Mouse (Mus musculus) heart, postnatal 25 days (tissue): ENCODE results near the gene Traf2. TPM values are rescaled to one million over a fixed set of nuclear protein-coding genes. Genes with fewer than 3 reads are reported as not detected.

Experiments used
- DNase-seq: peaks from one replicate; pipeline ENCODE4 v3.0.0; 2022; ENCODE audit warnings: low spot score
- intact Hi-C: fragments of 180-260 bp; cut with DNase I; formaldehyde crosslinking; loops from one replicate; pipeline ENCODE4 v1.15.1; 2025
- total RNA-seq, 2 experiments: library from RNA; stranded (reverse); gene quantifications; 2 replicates each; pipeline ENCODE4 v1.2.3; 2021

Gene Traf2
- total RNA-seq, 2 experiments from 2014 or later: 15.4 to 17.3 TPM

DNA sequence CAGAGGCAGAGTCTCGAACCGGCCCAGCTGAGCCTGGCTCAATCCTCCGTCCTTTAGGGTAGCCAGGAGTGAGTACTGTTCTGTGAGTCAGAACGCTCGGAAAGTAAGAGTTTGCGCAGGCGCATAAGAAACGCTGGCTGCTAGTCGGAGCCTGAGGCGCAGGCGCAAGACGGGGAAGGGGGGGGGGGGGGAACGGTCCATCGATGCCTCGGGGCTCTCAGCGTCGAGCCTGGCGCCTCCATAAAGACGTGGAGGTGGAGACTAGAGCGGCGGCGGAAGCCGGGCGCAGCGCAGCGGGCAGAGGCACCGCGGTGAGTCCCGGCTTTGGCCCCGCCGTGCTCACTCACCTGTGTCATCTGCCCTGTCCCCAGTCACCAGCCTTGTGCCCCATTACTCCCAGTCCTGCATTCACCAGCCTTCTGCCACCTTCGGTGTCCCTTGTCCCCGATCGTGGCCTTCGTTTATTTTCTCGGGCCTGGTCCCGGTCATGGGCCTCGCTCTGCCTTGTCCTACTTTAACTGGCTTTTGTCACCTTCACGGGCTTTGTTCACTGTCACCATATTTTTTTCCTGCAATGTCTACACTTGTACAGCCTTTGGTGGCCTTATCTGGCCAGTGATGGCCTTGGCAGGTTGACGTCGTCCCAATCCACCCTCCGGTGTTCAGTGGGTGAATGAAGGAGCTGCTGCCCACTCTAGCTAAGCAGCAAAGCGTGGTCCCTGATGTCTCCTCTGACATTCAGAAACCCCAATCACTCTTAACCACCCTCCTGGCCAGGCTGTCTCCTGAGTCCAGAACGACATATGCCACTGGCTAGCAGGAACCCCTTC lies 45.9 kb downstream of the Traf2 start, which contains the start of gene Fbxw5:
TSS of gene Fbxw5 (plus strand) at position 175 of the 830 bp plus-strand sequence.
- intact Hi-C loops: loop anchor here (10.0 kb wide), 1 partner anchor 1404 kb away; the partner anchor contains the start of gene Surf6
- DNase-seq: peak; percentile 75

DNA sequence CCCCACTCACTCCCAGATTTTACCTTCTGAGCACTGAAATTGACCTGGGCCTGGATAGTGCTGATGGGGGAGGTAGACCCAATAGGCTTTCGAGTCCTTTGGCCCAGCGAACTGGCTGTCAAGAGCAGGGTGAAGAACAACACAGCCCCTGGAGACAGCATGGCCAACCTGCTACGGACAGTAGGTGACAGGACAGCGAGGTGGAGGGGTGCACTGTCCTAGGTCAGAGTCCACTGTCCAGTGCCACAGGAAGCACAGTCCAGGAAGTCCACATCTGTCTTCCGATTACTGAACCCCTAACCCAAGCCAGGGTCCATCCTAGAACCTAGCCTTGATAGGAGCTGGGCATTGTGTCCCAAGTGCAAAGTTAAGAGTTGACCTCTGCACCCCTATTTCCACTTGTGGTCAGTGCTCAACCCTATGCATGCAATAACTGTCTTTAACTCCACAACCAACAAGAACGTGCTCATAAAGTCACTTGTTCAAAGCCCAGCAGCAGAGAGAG lies 46.6 kb downstream of the Traf2 start:
- intact Hi-C loops: loop anchor here (10.0 kb wide), 1 partner anchor 1405 kb away; the partner anchor contains the start of gene Surf6
- DNase-seq: no peak

DNA sequence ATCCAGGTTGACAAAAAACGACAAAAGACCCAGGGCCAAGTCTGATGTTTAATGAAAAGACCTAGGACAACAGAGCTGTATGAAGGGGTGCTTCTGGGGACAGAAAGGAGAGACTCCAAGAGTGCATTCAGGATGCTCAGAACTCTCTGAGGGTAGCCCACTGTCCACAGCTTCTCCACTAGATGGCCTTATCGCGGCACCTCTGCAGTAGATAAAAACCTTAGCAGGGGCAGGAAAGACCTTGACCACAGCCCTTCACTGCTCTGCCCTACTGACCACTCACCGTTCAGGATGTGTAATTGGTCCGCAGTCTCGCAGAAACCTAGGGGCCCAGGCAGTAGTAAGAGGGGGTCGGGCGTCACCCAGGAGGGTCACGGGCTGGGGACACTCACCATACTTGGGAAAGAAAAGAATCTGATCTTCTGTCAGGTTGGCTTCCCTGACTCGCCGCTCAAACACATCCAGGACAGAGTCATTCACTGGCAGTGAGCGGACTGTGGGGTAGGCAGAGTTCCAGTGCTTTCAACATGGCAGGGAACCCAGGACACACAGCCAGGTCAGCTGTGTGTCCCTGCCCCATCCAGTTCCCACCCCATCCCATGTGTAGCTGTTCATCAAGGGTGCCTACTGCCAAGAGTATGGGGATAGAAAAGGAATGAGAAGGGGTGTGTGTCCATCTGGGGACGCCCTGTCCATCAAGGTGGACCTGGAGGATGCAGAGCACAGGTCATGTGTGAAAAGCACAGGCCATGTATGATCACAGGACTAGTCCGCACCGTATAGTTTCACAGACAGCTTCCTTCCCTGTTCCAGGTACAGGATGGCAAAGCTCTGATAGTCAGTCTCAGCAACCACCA lies 47.9 kb downstream of the Traf2 start:
- no peak for DNase-seq
- intact Hi-C loops: no loop called here

DNA sequence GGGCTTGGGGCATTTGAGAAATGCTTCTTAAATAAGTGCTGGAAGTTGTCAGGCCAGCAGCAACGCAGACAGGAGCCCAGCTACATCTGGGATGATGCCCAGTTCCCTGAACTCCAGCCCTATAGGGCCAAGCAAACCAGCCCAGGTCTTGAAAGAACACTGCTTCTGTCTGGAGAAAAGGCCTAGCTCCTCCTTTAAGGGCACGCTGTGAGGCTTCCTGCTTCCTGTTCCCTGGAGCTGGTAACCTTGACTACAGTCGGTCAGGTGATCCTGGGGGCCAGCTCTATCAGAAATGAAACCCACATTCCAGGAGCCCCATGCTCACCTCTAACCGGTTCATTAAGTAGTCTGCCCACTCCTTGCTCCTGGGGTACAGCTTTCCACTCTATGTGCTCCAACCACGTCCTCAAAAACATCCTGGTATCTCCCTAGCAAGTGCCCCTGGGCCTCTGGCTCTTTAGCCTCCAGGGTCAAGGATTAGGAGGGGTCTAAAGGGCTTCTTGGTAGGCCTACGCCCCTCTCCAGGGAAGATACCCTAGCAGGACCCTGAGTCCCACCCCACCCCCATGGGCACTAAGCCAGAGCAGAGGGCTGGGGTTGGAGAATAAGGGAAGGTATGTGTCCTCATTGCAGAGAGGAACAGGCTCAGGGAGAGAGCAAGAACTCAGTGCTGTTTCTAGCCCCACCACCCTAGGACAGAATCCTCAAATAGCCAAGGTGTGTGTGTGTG lies 48.7 kb downstream of the Traf2 start:
- no peak for DNase-seq
- intact Hi-C loops: no loop called here

DNA sequence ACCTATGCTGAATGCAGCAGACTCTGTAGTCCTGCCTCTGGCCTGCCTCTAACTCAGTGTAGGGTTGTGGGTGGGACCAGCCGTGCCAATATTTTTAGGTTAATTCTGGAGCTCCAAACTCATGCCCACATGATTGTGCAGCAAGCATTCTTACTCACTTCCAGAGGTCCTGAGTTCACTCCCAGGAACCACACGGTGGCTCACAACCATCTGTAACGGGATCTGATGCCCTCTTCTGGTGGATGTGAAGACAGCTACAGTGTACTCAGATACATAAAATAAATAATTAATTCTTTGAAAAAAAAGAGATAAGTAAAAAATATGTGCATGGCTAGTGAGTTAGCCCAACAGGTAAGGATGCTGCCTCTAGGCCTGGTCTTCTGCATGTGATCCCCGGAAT lies 50.3 kb downstream of the Traf2 start:
- intact Hi-C loops: no loop called here
- no peak for DNase-seq

DNA sequence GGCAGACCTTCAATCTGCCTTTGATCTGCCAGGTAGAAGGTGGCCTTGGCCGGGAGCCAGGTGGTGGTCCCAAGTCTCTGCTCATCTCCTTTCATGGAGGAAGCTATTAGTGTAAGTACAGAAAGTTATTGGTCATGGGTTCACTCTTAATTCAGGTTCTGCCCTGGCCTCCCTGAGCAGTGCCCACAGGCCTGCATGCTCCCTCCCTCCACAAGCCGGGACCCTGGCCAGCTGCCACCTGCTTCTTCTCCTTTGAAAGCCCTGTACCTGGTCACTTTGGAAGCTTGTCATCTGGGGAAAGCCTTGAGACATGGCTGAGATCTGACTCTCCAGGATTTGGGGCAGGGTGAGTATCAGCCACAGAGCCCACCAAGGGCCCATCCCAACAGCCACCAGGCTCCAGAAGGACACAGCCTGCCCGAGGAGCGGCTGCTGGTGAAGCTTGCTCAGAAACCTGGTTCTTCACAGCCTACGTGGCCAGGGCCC lies 53.2 kb downstream of the Traf2 start, which contains the start of gene Lcn12:
TSS of gene Lcn12 (minus strand) at position 436 of the 486 bp plus-strand sequence.
- no peak for DNase-seq
- intact Hi-C loops: no loop called here

DNA sequence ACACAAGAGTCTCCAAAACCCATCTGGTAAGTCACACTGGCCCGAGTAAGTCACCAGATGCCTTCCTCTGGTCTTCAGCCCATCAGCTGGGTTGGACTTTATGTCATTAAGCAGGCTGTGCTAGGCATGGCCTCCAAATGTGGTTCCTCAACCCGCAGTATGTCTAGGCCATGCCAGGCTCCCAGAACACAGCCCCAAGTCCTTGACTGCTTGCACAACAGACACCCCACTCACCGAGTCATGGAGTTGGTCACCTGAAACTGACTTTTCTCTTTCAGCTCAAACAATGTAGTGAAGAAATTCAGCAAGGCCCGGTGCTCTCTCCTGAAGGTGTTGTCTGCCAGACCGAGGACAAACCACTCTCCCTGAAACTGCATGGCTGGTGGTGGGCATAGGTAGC lies 53.8 kb downstream of the Traf2 start:
- intact Hi-C loops: no loop called here

DNA sequence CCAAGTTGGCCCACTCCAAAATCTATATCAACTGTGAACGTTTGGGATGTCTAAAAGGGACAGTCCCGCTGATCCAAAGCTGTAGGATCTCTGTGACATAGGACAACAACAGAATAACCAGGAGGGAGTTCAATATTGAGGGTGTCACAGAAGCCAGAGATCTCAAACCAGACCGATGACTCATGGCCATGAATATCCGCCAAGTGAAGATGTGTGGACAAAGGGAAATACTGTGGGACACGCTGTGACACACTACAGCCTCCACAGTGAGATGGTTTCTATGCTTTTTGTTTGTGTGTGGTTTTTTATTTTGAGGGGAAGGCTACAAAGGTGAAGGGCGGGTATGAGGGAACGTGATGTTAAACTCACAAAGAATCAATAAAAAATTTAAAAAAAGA lies 58.1 kb downstream of the Traf2 start:
- intact Hi-C loops: no loop called here
- DNase-seq: no peak

More for the DNA sequence above, 53.8 kb downstream of the Traf2 start:
- DNase-seq: no peak

DNA sequence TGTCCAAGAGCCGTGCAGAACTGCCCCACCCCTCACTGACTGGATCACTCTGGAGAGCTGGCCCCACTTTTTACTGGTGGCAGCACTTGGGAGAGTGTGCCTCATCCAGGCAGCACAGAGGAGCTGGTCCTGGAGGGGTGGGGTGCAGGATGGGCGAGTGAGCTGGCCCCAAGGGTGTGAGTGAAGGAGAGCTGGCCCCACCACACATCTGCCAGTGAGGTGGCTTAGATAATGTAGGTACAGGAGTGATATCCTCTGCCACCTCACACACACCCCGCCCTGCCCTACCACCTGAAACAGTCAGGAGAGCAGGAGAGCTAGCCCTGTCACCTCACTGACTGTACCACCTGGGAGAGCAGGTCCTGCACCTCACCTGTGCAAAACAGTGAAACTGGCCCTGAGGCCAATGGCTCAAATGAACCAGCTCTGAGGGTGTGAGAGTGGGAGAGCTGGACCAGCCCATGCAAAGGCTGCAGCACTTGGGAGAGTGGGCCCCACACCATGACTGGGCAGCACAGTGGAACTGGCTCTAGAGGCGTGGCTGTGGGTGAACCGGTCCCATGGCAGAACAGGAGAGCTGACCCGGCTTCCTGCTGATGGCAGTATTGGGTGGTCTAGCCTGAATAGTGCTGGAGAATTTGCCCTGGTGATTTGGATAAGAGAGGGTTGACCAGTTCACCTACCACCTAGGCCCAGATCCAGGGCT lies 58.6 kb downstream of the Traf2 start:
- DNase-seq: no peak
- intact Hi-C loops: no loop called here

DNA sequence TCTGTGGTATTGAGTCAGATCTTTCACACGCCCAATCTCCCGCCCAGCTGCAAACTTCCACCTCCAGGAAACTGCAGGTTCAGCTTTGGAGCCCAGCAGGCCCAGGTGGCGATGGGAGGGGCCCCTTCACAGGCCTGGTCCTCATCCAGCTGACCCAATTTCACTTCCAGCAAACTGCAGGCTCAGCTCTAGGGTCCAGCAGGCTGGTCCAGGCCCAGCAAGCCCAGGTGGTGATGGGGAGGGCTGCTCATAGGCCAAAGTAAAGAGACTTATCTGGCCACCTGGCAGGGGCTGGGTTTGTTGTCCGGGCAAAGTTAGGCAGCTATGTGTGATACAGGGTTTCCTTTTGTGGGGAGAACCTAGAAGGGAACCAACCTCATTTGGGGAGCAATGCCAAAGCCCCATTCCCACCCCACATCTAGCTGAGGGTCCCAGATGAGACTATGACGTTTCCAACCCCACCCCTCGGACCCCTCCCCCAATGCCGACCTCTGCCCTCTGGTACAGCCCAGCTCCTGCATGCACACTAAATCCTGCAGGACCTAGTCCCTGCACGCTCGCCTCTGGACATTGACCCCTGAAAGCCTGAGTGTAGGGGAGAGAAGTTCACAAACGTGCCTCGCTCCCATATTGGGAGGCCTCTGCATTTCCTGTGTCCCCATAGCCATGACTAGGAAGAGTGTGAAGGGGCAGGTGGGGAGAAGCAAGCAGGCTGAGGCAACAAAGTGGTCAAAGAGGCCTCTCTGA lies 61.7 kb downstream of the Traf2 start:
- DNase-seq: no peak
- intact Hi-C loops: loop anchor here (5.0 kb wide), 1 partner anchor 108 kb away; no protein-coding TSS in a partner anchor

DNA sequence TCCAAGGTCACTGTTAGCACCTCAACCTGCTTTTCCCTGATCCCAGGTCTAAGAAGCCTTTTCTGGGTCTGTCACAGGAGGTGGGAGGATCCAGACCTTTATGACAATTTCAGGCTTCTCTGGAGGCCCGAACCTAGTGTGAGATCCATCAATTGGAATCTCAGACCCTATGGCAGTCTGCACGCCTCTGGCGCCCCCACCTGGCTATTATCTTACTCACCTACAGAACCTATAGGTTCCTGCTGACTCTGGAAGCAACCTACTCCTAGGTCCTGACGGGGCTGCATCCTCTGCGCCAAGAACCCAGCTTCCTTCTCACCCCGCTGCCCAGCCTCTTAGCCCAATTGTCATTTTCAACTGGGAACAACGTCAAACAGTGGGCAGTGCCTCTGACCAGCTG lies 63.8 kb downstream of the Traf2 start:
- no peak for DNase-seq
- intact Hi-C loops: loop anchor here (1.0 to 5.0 kb wide), 2 partner anchors 62 to 106 kb away; no protein-coding TSS in a partner anchor

DNA sequence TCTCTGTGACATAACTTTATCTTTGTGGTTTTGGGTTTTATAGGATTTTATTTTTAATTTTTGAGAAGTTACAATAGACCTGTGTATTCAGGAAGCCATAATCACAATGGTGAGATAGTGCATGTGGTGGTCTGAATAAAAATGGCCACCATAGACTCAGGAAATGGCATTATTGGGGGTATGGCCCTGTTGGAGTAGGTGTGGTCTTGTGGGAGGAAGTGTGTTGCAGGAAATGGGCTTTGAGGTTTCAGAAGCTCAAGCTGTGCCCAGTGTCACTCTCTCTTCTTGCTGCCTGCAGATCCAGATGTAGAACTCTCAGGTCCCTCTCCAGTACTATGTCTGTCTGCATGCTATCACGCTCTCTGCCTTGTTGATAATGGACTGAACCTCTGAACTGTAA lies 66.2 kb downstream of the Traf2 start:
- intact Hi-C loops: loop anchor here (5.0 kb wide), 1 partner anchor 103 kb away; no protein-coding TSS in a partner anchor
- DNase-seq: no peak

DNA sequence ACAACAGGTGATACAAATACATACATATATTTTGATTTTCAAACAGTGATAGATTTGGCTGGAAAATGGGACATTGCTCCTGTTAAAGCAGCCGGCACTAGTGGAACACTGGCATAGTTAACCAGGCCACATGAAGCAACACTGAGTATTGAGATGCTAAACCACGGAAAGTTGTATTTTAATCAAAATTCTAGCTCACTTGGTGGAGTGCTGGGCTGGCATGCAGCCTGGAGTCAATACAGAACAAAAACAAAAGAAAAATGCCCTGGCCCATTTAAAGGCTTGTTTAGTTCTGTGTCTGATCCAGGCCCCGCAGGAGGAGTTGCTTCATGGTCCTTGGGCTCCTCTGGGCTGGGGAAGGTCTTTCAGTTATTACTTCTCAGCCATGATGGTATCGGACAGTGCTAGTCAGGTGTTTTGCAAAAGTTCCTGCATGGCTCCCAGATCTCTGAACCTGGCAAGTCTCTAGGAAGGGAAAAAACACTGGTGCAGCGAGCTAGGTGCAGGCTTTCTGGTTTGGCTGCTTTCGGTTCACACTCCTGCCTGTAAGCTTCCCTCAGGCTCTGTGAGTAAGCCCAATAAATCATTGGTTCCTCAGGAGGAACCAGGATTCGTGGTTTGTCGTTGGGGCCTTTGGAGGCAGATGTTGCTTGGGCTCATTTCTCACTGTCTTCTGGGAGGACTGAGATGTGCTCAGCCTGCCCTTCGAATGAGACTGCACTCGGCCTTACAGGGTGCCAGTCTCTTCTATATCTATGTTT lies 67.0 kb downstream of the Traf2 start:
- no peak for DNase-seq
- intact Hi-C loops: loop anchor here (5.0 kb wide), 1 partner anchor 102 kb away; no protein-coding TSS in a partner anchor

DNA sequence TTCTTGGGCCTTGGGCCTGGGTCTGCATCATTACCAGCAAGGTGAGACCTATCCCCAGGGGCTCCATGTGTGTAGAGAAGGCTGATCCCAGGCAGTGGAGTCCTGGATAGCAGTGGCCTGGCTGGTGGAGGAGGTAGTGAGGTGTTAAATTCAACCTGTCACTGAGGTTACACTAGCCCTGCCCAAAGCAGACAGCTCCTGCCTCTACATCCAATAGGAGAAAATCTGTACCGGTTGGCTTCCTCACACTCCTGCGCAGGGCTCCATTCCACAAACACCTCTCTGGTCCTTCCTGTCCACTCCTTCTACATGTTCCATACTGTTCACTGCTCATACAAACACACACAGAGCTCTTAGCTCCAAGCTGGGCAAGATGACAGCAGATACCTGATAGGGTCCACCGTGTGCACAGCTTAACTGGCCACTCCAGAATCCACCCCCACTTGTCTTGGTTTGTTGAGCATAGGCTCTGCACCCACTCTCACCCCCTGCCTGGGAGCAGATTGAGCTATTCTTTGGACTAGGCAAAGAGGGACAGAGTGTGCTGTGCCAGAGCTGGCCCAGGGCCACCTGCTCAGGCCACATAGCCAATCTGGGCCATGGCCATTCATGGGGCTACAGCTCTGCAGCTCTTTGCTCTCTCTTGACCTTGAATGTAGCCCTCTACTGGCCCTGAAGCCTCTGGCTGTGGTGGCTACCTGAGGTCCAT lies 68.6 kb downstream of the Traf2 start:
- DNase-seq: no peak
- intact Hi-C loops: no loop called here

DNA sequence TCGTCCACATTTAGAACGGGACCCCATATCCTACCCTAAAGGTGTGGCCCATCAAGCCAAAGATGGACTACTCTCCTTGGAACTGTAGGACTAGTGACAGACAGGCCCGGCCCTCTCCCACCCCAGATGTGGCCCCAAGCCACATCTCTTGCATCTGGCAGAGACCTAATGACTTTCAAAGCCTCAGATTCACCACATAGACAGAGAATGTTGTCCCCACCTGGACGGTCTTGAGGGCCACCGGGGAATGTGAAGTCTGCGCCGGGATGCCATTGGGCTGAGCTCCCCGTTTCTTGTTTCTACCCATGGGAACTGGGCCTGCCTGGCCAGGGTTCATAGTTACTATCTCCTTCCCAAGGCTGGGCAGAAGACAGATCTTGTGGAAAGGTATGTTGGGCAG lies 69.2 kb downstream of the Traf2 start:
- no peak for DNase-seq
- intact Hi-C loops: no loop called here

DNA sequence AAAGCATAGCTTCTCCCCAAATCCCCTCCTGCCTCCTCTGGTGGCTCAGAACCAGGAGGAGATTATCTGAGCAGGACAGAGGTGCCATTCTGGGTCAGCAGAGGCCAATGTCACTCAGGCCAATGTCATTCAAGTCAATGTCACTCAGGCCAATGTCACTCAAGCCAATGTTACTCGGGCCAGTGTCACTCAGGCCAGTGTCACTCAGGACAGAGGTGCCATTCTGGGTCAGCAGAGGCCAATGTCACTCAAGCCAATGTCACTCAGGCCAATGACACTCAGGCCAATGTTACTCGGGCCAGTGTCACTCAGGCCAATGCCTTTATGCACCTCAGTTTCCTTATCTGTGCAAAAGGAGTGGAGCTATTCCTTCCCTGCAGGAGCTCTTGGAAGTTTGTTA lies 74.2 kb downstream of the Traf2 start:
- intact Hi-C loops: no loop called here
- no peak for DNase-seq

DNA sequence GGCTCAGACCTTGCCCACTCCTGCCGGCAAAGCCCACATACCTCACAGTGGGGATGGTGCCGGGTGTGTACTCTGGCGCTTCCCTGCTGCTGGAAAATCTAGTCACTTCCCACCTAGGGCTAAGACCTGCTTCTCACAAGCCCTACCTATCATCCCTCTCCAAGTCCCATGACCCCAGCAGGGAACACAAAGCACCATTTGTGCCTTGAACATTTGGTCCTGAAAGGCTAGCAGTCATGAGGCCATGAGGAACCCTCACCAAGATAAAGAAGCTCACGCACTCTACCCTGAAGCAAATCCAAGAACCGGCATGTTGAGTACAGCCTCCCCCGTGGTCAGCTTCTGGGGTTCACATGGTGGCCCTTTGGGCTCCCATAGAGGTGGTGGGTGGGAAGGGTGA lies 76.8 kb downstream of the Traf2 start, which contains the start of gene Ptgds:
TSS of gene Ptgds (minus strand) at position 78 of the 400 bp plus-strand sequence.
- DNase-seq: no peak
- intact Hi-C loops: no loop called here
